Mouse (Mus musculus) brain, embryonic 18.5 days (tissue): ENCODE results near the gene Spred2.
A peak's percentile ranks its signal among the peaks of the same experiment; 100 is the strongest.
"Not testable (repeated sequence)": the region's sequence is repeated elsewhere in the genome, so short reads cannot be mapped to it uniquely, and the experiment has no call there.

Experiments
- DNase-seq: peaks from one replicate; pipeline ENCODE4 v3.0.0-alpha.2; 2012; ENCODE audit warnings: low read depth, low spot score

Gene Spred2

DNA sequence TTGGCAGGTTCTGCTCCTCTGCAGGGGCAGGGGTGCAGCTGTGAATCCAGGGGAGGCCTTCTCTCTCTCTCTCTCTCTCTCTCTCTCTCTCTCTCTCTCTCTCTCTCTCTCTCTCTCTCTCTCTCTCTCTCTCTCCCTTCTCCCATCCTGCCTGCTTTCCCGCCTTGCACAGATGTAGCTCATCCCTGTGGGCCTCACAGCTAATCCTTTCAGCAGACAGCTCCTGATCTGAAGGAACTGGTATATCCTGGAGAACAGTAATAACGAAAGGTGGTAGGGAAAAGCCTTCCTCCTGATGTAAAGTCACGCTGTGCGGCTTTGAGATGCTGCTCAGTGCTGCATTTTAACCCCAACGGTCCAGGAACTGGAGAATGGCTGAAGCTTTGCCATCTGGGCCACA is 130.4 kb downstream of the Spred2 start:
- DNase-seq, result no peak

DNA sequence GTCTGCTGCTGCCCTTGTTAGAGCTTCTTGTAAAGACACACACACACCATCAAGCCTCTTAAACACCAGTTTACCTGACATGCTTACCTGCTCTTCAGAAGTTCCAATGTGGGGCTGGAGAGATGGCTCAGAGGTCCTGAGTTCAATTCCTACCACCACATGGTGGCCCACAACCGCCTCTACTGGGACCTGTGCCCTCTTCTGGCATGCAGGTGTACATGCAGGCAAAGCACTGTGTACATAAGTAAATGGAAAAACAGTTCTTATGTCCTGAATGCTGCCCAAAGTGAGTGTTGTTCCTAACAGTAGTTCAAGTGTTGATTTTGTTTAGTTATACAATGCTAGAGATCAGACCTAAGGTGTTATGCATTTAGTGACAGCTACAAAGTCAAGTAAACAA is 132.0 kb downstream of the Spred2 start:
- DNase-seq, result no peak

DNA sequence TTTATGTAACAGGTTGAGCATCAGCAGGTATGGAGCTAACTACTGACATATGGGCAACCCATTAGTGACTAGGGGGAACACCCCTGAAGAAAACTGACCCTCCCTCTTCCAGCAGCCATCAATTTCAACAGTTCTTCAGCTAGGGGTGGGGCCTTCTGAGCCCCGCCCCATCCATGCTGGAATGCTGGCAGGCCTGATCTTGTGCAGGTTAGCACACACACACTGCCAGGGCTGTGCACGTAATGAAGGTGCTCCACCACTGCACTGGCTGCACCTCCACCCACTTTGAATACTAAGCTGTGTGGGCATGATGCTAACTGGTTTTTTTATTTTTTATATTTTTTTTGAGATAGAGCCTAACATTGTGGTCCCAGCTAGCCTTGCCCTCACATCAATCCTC is 133.3 kb downstream of the Spred2 start:
- DNase-seq, result no peak

DNA sequence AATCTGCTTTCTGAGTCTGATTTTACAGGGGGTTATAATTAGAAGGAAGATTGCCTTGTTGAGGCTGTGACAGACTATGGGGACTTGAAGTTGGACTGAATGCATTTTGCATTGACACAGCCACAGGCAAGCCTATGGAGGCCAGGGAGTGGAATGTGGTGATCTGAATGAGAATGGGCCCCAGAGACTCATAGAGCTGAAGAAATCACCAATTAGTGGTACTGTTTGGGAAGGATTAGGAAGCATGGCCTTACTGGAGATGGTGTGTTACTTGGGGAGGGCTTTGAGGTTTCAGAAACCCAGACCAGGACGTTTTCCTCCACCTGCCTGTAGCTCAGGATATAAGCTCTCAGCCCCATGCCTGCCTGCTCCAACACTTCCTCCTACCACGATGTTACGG is 135.6 kb downstream of the Spred2 start:
- DNase-seq, result no peak

DNA sequence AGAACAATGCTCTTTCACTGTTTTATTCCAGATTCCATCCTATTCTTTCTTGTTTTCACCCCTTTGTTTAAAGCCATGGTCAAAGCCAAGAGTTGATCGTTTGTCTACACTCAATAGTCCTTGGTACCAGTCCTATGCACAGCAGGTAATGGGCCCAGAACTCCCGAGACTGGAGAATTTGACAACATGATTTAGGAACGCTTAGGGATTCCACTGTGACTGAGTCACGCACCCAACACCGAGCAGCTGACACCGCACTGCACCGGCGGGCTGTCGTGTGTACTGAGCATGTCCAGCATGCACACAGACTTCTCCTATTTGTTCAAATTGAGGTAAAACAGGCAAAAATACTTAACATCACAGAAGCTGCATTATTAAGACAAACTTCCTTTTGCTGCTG is 138.6 kb downstream of the Spred2 start:
- DNase-seq, result not testable (repeated sequence)

DNA sequence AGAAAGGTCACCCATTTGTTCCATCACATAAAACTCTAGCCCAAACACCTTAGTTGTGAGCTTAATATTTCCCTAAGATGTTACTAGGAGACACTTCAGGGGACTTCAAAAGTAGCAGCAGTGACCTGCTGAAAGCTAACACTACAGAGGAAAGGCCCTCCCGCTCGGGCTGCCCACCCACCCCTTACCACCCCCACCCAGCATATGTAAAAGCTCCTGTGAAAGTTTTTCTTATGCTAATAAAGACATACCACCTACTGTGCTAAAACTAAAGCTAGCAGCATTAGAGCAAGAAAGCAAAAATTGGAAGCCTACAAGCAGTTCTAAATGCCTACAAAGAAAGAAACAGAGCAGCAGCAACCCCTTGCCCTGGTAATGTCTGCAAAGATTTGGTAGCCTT is 139.9 kb downstream of the Spred2 start:
- DNase-seq, result not testable (repeated sequence)

DNA sequence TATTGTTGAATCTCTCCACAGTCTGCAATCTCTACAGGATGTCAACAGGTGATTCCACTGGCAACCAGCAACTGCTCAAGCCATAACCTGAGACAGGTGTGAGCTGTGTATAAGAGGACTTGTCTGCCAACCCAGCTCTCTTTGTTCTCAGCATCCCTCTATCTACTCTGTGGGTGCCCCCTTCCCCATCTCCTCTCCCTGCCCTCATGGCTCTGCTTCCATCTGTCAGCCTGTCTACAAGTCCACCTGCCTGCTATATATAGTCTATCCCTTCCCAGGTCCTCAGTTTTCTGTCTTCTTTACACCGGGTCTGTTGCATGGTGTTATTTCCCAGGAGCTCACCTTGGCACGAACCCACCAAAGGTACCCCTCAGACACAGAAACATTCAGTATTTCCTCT is 140.8 kb downstream of the Spred2 start:
- no peak for DNase-seq

DNA sequence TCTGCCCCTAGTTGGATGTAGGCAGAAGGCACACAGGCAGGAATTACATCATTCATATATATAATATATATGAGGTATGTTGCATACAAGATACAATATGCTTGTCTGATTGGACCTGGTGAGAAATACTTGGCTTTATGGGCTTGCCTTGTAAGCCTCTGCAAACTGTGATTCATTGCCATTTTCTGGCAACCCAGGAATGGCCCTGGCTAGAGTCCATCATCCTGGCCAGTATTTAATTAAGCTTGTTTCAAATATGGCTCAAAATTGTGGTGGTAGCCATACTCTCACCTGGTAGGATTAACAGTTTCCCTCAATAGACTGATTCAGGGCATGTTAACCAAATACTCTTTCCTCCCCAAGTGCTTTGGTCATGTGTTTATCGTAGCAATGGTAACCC is 141.9 kb downstream of the Spred2 start:
- DNase-seq, result no peak

DNA sequence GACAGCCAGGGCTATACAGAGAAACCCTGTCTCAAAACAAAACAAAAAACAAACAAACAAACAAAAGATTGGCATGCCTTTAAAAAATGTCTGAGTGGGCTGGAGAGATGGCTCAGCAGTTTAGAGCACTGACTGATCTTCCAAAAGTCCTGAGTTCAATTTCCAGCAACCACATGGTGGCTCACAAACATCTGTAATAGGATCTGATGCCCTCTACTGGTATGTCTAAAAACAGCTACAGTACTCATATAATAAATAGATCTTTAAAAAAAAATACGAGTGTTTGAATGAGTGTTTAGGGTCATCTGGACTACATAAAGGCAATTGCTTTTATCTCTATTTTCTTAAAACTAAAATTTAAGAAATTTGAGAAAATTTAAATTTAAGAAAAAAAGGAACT is 143.3 kb downstream of the Spred2 start:
- no peak for DNase-seq

DNA sequence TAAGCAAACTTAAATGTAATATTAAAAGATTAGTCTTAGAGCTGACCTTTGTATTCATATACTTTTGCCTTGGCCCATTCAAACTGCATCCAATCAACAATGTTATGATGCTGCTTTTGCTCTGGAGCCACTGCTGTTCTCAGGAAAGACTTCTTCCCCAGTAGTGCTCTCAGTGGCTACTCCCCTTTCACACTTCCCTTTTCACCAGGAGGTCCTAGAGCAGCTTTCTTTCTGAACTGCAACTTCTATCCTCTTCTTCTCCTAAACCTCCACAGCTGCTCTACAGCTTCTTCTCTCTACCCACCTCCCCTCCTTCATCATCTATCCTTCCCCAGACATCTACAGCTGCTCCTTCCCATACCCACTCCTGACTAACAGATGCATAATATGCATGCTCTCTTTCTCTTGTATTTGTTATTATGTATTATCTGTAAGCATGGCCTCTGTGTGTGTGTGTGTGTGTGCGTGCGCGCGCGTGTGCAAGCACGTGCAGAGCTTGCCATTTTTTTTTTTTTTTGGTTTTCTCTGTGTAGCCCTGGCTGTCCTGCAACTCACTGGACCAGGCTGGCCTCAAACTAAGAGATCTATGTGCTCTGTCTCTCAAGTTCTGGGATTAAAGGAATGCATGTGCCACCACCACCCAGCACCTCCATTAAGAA is 144.3 kb downstream of the Spred2 start:
- no peak for DNase-seq

DNA sequence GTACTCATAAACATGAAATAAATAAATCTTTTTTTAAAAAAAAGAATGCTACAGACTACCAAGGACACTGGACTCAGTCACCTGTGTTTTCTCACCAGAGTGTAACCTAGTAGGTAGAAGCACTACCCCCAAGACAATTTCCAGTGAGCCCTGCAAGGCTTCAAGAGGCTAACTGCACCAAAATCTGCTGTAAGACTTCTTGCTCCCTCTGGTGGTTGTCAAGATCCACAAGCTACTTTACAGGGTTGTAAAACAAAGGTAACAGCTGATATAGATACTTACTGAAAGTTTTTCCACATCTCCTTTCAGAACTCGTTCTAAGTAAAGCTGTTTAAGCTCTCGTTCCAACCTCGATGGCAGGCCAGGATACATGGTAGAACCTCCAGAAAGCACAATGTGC is 148.0 kb downstream of the Spred2 start:
- peak; percentile 18 for DNase-seq

DNA sequence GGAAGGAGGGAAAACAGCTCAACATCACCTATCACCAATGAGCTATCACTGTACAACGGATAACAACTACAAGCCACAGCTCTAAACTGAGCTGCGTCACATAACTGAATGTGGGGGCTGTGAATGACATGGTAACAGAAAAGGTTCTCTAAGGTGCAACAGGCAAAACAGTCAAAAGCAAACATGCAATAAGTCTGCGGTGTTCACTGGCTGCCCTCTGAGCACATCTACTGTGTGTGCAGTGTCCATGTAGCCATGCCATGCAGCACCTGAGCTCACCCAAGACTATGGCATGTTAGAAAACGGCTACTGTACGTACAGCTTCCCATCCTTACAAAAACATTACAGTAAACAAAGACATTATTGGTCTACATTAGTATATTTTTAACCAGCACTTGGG is 148.7 kb downstream of the Spred2 start:
- DNase-seq, result no peak
